Mouse (Mus musculus): ENCODE results near the gene Ccnl2. TPM values are rescaled to one million over a fixed set of nuclear protein-coding genes. Genes with fewer than 3 reads are reported as not detected.

Ccnl2 gene
- polyA plus RNA-seq (2012; rRNA removed): 225 and 230 TPM in 2 replicates

GRCm38 (mm10) chr4:155811929-155812664 is at the start of gene Ccnl2:
Gene Ccnl2 (plus strand): TSS chr4:155812489.

DNA sequence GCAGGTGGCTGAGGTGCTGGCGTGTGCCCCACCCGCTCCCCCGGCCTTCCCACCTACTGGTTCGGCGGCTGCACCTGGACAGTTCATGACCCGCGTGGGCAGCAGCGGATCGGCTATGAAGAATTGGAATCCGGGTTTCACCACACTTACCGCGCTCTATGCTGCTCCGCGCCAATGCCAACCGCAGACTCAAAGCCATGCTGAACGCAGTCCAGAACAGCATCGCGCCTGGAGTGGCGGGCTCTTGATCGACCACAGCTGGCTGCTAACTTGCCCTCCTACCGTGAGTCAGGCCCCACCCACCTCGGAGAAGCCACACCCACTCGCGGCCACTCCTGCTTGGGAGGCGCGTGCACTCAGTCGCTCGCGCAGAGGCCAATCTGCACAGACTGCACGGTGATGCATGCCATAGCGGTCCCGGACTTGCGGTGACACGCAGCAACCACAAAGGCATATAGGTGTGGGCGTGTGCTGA is 38.0 kb upstream of the Ccnl2 start, which contains the start of gene Vwa1:
TSS of gene Vwa1 (minus strand) at position 419 of the 475 bp plus-strand sequence.

GRCm38 (mm10) chr4:155785819-155786218 is 26.5 kb upstream of the Ccnl2 start, which contains the start of gene Tmem88b:
Gene Tmem88b (minus strand): TSS chr4:155785874.

GRCm38 (mm10) chr4:155790021-155790489 is 22.2 kb upstream of the Ccnl2 start, which contains the start of gene Ankrd65:
Gene Ankrd65 (plus strand): TSS chr4:155790439.

DNA sequence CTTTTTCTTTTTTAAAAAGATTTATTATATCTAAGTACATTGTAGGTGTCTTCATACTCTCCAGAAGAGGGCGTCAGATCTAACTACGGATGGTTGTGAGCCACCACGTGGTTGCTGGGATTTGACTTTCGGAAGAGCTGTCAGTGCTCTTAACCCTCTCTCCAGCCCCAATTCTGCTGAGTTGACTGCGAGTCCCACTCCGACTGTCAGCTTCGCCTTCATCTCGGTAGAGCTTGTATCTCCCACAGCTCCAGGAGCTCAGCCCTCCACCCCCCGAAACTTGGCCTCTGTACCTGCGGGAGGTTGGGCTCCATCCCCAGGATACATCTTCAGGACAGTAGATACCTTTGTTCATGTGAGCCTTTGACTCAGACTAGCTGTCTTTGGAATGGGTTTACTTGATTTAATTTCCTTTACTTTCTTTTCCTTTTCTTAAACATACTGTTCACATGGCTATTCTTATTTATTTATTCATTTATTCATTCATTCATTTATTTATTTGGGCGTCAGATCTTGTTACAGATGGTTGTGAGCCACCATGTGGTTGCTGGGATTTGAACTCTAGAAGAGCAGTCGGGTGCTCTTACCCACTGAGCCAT is 9.4 kb upstream of the Ccnl2 start, which contains the start of gene Mrpl20:
TSS of gene Mrpl20 (plus strand) at position 138 of the 599 bp plus-strand sequence.

DNA sequence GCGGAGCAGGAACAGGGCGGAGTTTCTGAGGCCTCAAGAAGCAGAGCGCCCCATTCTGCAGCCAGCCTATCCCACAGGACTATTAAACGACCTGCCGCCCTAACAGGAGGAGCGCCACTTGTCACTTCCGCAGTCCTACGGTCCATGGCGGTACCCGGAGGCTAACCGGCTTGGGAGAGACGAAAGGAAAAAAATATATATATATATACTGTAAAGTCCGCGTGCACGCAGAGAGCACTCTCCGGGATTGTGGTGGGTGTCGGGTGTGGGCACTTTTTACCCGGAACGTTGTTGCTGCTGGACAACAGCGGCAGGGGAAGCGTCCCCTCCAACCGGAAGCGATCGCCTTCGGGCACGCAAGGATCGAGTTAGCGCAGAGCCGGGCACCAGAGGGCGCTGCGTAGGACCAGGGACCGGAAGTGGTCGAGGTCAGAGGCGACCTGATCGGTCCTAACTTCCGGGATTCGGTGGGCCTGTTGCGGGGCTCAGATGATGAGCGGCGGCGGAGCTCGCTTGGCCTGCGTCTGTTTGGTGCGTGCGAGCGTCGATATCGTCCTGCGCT is 19.0 kb downstream of the Ccnl2 start, which contains the start of gene Aurkaip1:
TSS of gene Aurkaip1 (plus strand) at position 68 of the 562 bp plus-strand sequence.

DNA sequence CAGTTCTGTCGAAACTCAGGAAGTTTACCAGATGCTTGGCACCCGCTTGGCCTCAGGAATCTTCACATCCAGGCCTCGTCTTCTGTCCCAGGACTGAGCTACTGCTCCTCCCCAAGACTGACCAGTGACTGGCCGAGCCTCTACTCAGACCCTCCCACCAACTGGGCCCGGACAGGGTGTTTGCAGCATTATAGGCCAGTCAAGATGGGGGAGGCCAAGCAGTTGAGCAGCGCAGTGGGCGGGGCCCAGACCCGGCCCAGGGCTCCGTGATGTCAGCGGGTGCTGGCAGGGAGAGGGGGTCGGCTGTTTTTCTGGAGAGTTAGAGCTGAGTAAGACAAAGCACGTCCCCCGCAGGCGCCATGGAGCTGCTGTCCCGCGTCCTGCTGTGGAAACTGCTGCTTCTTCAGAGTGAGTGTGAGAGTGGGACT is 27.2 kb downstream of the Ccnl2 start, which contains the start of gene Mxra8:
TSS of gene Mxra8 (plus strand) at position 198 of the 428 bp plus-strand sequence.

DNA sequence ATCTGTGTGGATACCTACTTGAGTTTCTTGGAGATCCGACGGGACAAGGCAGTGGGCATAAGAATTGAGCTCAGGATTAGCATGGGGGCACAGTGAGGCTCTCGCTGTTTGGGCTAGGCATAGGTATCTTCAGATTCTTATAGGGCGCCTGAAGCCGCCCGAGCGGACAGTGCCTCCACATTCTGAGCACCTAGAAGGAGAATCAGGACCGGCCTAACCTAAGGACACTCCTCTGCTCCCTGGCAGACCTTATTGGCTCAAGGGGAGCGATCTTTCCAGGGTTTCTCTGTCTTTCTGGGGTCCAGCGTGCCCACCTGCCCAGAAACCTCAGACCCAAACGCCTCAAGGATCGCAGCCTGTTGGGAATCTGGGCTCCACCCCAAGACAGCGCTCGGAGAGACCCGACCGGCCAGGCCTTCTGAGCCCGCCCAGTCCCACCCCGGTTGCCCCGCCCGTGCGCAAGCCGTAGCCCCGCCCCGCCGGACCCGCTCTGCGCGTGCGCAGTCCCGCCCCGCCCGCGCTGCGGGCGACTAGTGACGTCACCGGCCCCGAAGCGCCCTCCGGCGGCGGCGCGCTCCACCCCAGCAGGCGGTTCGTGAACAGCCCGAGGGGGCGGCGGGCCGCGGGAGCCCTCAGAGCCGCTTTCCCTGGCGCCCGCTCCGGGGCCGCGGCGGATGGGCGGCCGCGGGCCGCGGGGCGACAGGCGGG is 34.7 kb downstream of the Ccnl2 start, which contains the start of gene Dvl1:
TSS of gene Dvl1 (plus strand) at position 532 of the 708 bp plus-strand sequence.

DNA sequence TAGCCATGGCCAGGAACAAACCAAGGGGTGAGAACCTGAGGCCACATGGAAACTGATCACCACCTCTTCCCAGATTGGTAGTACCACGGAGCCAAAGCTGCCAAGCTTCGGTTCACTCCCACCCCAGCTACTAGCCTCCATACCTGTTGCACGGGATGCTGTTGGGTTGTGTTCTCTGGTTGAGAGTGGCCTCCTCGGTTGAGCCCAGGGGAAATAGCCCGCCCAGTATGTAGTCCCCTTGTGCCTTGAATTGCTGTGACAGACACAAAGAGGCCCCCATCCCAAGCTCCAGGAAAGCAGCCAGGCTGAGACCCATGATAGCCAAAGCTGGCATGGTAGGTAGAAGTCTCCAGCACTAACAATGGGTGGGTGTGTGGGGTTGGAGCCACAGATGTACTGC is 50.7 kb downstream of the Ccnl2 start, which contains the start of gene Tas1r3:
TSS of gene Tas1r3 (minus strand) at position 362 of the 400 bp plus-strand sequence.

GRCm38 (mm10) chr4:155869317-155870033 is 57.2 kb downstream of the Ccnl2 start, which contains the start of the genes Cptp and Ints11:
Gene Cptp (minus strand): TSS chr4:155869440.
Gene Ints11 (plus strand): TSS chr4:155869546.

Other genes with a start within 250 kb of the Ccnl2 start
- gene Slc35e2, start 211.1 kb upstream of the Ccnl2 start, polyA plus RNA-seq (2012; rRNA removed): 13.2 and 19.4 TPM in 2 replicates
- gene Cdk11b, start 187.6 kb upstream of the Ccnl2 start, polyA plus RNA-seq (2012; rRNA removed): 71.0 and 114 TPM in 2 replicates
- not detected in 2 replicates for gene Gm10563, start 167.1 kb upstream of the Ccnl2 start, polyA plus RNA-seq (2012; rRNA removed)
- gene Mmp23, start 159.1 kb upstream of the Ccnl2 start, polyA plus RNA-seq (2012; rRNA removed): 7.0 and 14.2 TPM in 2 replicates
- 42.1 and 53.8 TPM in 2 replicates for gene Mib2, start 143.3 kb upstream of the Ccnl2 start, polyA plus RNA-seq (2012; rRNA removed)
- gene Fndc10, start 118.1 kb upstream of the Ccnl2 start, polyA plus RNA-seq (2012; rRNA removed): 8.0 and 11.4 TPM in 2 replicates
- gene Ssu72, start 107.7 kb upstream of the Ccnl2 start, polyA plus RNA-seq (2012; rRNA removed): 96.3 and 117 TPM in 2 replicates
- gene Tmem240, start 77.7 kb upstream of the Ccnl2 start, polyA plus RNA-seq (2012; rRNA removed): 3.4 and 3.6 TPM in 2 replicates
- 89.8 and 102 TPM in 2 replicates for gene Atad3a, start 51.4 kb upstream of the Ccnl2 start, polyA plus RNA-seq (2012; rRNA removed)
- 6.9 and 7.5 TPM in 2 replicates for gene Vwa1, start 37.8 kb upstream of the Ccnl2 start, polyA plus RNA-seq (2012; rRNA removed)
- gene Tmem88b, start 26.6 kb upstream of the Ccnl2 start, polyA plus RNA-seq (2012; rRNA removed): 0.50 and 0.83 TPM in 2 replicates
- gene Ankrd65, start 22.1 kb upstream of the Ccnl2 start, polyA plus RNA-seq (2012; rRNA removed): not detected in 2 replicates
- 69.9 and 120 TPM in 2 replicates for gene Mrpl20, start 9.6 kb upstream of the Ccnl2 start, polyA plus RNA-seq (2012; rRNA removed)
- 126 and 135 TPM in 2 replicates for gene Aurkaip1, start 18.8 kb downstream of the Ccnl2 start, polyA plus RNA-seq (2012; rRNA removed)
- gene Mxra8, start 27.2 kb downstream of the Ccnl2 start, polyA plus RNA-seq (2012; rRNA removed): 53.6 and 63.9 TPM in 2 replicates
- gene Dvl1, start 34.9 kb downstream of the Ccnl2 start, polyA plus RNA-seq (2012; rRNA removed): 61.8 and 67.7 TPM in 2 replicates
- gene Tas1r3, start 50.9 kb downstream of the Ccnl2 start, polyA plus RNA-seq (2012; rRNA removed): 0.34 and 0.48 TPM in 2 replicates
- gene Cptp, start 57.0 kb downstream of the Ccnl2 start, polyA plus RNA-seq (2012; rRNA removed): 8.5 and 16.8 TPM in 2 replicates
- gene Ints11, start 57.1 kb downstream of the Ccnl2 start, polyA plus RNA-seq (2012; rRNA removed): 60.0 and 67.2 TPM in 2 replicates
- 58.7 and 62.5 TPM in 2 replicates for gene Pusl1, start 79.3 kb downstream of the Ccnl2 start, polyA plus RNA-seq (2012; rRNA removed)
- gene Acap3, start 79.3 kb downstream of the Ccnl2 start, polyA plus RNA-seq (2012; rRNA removed): 44.4 and 50.6 TPM in 2 replicates
- gene Ube2j2, start 131.3 kb downstream of the Ccnl2 start, polyA plus RNA-seq (2012; rRNA removed): 112 and 120 TPM in 2 replicates
- 14.8 and 17.7 TPM in 2 replicates for gene C1qtnf12, start 149.8 kb downstream of the Ccnl2 start, polyA plus RNA-seq (2012; rRNA removed)
- 8.5 and 10.3 TPM in 2 replicates for gene B3galt6, start 180.2 kb downstream of the Ccnl2 start, polyA plus RNA-seq (2012; rRNA removed)
- gene Sdf4, start 180.4 kb downstream of the Ccnl2 start, polyA plus RNA-seq (2012; rRNA removed): 76.6 and 90.7 TPM in 2 replicates
- 4.2 and 4.4 TPM in 2 replicates for gene Tnfrsf4, start 201.4 kb downstream of the Ccnl2 start, polyA plus RNA-seq (2012; rRNA removed)
- 0.06 and 0.16 TPM in 2 replicates for gene Tnfrsf18, start 213.7 kb downstream of the Ccnl2 start, polyA plus RNA-seq (2012; rRNA removed)
- 0.24 and 0.45 TPM in 2 replicates for gene Ttll10, start 246.9 kb downstream of the Ccnl2 start, polyA plus RNA-seq (2012; rRNA removed)

All from central nervous system, embryonic 11.5 days (tissue).